Mouse (Mus musculus): ENCODE measurements at regions not wholly inside any gene's neighbourhood (a gene's known extent, or its start where the extent isn't known, plus 50 kb on each side); places are given as distances from the start of the nearest gene placed in this dataset.

- H3K4me3 ChIP-seq, result no peak overlapping the region
- H3K27me3 ChIP-seq (ENCODE audit: insufficient read depth, poor library complexity, severe bottlenecking), result no peaks in the 10 kb centered on the region
- DNase-seq (ENCODE audit: low spot score), result no peak
- no peak overlapping the region for H3K27ac ChIP-seq
- no peaks in the 10 kb centered on the region for H3K36me3 ChIP-seq
- H3K4me1 ChIP-seq, result 0 out of 2 replicates have a peak, but pooled peaks cover 7% of the 10 kb centered on the region
- H3K9me3 ChIP-seq, result no peaks in the 10 kb centered on the region
- 79% methylated on average over 6 of the region's 6 CpGs for WGBS
Measured at GRCm38 (mm10) chr6:81611980-81612379, 311.5 kb upstream of the Gcfc2 start.

DNA sequence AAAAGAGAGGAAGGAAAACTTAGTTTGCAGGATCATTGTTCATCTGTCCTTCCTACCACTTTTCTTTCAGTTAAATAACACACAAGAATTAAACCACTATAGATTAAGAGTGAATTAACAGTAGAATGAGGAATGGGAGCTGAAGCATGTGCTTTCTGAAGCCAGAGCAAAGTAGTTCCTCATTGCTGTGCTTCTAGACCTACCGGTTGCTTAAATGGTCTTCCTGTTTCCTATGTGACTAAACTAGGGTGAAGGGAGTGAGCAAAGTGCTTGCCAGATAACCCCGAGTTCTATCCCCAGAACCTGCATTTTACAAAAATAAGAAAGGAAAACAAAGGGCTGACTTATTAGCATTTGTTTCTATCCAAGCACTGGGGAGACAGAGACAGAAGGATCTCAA is 305.5 kb upstream of the Gcfc2 start:
- Histone ChIP-seq H3K9me3 (no peaks in the 10 kb centered on the region), H3K27ac (no peak overlapping the region), H3K4me3 (no peak overlapping the region), H3K4me1 (no peaks in the 10 kb centered on the region), H3K27me3 (ENCODE audit: insufficient read depth, poor library complexity, severe bottlenecking) (no peaks in the 10 kb centered on the region), H3K36me3 (no peaks in the 10 kb centered on the region)
- WGBS, result 60% methylated on average over 2 of the region's 2 CpGs
- no peak for DNase-seq (ENCODE audit: low spot score)

GRCm38 (mm10) chr6:81621028-81621427 is 302.4 kb upstream of the Gcfc2 start:
- Histone ChIP-seq H3K36me3 (no peaks in the 10 kb centered on the region), H3K27me3 (ENCODE audit: insufficient read depth, poor library complexity, severe bottlenecking) (no peaks in the 10 kb centered on the region), H3K9me3 (no peaks in the 10 kb centered on the region), H3K4me3 (no peak overlapping the region), H3K4me1 (no peaks in the 10 kb centered on the region), H3K27ac (no peak overlapping the region)
- no peak for DNase-seq (ENCODE audit: low spot score)
- WGBS, result 87% methylated on average over 4 of the region's 4 CpGs

DNA sequence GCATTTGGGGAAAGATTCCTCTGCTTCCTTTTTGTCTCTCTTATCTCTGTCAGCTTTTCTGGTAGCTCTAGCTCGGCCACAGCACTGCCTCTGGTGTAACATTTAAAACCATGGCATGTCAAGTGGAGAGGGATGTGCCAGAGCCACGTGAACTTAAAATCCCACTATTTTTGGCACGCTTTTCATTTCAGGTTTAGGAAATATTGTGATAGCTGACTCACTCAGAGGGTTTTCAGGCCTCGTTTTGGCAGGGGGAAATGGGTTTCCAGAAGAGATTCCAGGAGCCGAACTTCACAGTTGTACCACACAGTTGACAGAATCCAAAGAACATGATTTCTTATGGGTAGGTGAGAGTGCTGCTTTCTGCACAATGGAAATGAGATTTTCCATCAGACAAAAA is 300.8 kb upstream of the Gcfc2 start:
- Histone ChIP-seq H3K27me3 (ENCODE audit: insufficient read depth, poor library complexity, severe bottlenecking) (no peaks in the 10 kb centered on the region), H3K9me3 (no peaks in the 10 kb centered on the region), H3K4me1 (no peaks in the 10 kb centered on the region), H3K4me3 (no peak overlapping the region), H3K27ac (no peak overlapping the region), H3K36me3 (no peaks in the 10 kb centered on the region)
- WGBS, result 55% methylated on average over 5 of the region's 5 CpGs
- DNase-seq (ENCODE audit: low spot score), result no peak

GRCm38 (mm10) chr6:81625016-81625415 is 298.5 kb upstream of the Gcfc2 start:
- Histone ChIP-seq H3K27ac (no peak overlapping the region), H3K9me3 (no peaks in the 10 kb centered on the region), H3K27me3 (ENCODE audit: insufficient read depth, poor library complexity, severe bottlenecking) (no peaks in the 10 kb centered on the region), H3K36me3 (no peaks in the 10 kb centered on the region), H3K4me3 (no peak overlapping the region), H3K4me1 (no peaks in the 10 kb centered on the region)
- DNase-seq (ENCODE audit: low spot score), result no peak
- WGBS, result 70% methylated on average over 5 of the region's 5 CpGs

DNA sequence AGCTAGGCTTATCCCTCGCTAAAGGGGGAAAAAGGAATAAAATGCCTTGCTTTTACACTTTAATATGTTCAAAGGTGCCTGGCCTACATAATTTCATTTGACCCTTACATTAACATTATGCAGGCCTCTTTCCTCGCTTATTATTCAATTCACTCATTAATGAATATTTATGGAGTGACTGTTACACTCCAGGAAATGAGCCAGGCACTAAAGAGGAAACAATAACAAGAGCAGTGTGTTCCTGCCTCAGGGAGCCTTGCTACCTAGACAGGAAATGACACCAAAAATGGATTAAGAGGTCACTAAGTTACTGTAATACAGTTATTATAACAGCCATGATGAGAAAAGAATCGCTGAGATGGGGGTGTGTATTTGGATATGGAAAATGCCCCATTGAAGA is 289.9 kb upstream of the Gcfc2 start:
- H3K9me3 ChIP-seq, result no peaks in the 10 kb centered on the region
- DNase-seq (ENCODE audit: low spot score), result no peak
- no peaks in the 10 kb centered on the region for H3K4me1 ChIP-seq
- no peaks in the 10 kb centered on the region for H3K36me3 ChIP-seq
- H3K4me3 ChIP-seq, result no peak overlapping the region
- no peaks in the 10 kb centered on the region for H3K27me3 ChIP-seq (ENCODE audit: insufficient read depth, poor library complexity, severe bottlenecking)
- WGBS, result 66% methylated on average over 3 of the region's 3 CpGs
- H3K27ac ChIP-seq, result no peak overlapping the region

DNA sequence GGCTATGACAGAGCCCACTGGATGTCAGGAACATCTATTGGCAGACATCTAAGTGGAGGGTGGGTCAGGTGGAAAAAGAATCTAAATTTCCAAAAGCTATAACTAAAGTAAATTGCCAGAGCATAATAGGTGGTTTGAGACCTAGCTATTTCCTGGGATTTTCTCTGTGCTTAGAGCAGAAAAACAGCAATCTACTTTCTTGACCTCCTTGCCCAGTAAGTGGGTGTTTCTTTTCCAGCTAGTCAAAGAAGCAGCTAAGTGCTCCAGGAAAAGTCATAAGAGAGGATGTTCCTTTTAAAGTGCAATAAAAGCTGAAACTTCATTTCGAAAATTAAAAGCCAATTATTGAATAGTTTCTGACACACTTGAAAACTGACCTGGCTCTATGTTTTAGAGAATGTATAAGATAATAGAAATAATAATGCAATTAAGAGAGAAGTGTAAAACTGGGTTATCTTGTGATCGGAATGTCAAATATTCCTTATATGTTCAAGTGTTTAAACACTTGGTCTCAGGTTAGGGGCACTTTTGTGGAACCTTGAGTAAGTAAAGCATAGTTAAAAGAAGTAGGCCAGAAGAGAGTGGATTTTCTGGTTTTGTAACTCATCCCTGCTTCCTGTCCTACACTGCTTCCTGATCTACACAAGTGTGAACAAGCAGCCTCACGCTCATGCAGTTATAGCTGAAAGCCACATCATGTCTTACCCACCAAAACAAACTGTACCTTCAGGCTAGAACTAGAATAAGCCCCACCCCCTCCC is 275.7 kb upstream of the Gcfc2 start:
- no peak overlapping the region for H3K4me3 ChIP-seq
- no peaks in the 10 kb centered on the region for H3K27me3 ChIP-seq (ENCODE audit: insufficient read depth, poor library complexity, severe bottlenecking)
- H3K9me3 ChIP-seq, result no peaks in the 10 kb centered on the region
- no peaks in the 10 kb centered on the region for H3K4me1 ChIP-seq
- DNase-seq (ENCODE audit: low spot score), result no peak
- 79% methylated on average over 3 of the region's 3 CpGs for WGBS
- no peaks in the 10 kb centered on the region for H3K36me3 ChIP-seq
- no peak overlapping the region for H3K27ac ChIP-seq

GRCm38 (mm10) chr6:81651856-81652255 is 271.6 kb upstream of the Gcfc2 start:
- Histone ChIP-seq H3K36me3 (no peaks in the 10 kb centered on the region), H3K27ac (no peak overlapping the region), H3K4me3 (no peak overlapping the region), H3K4me1 (no peaks in the 10 kb centered on the region), H3K9me3 (no peaks in the 10 kb centered on the region), H3K27me3 (ENCODE audit: insufficient read depth, poor library complexity, severe bottlenecking) (no peaks in the 10 kb centered on the region)
- no peak for DNase-seq (ENCODE audit: low spot score)
- 66% methylated on average over 2 of the region's 2 CpGs for WGBS

GRCm38 (mm10) chr6:81655205-81655604 is 268.3 kb upstream of the Gcfc2 start:
- Histone ChIP-seq H3K27ac (no peak overlapping the region), H3K4me1 (peaks cover 3% of the 10 kb centered on the region; the same call in 1 of the 2 replicates), H3K36me3 (no peaks in the 10 kb centered on the region), H3K4me3 (no peak overlapping the region), H3K9me3 (no peaks in the 10 kb centered on the region), H3K27me3 (ENCODE audit: insufficient read depth, poor library complexity, severe bottlenecking) (no peaks in the 10 kb centered on the region)
- 78% methylated on average over 2 of the region's 2 CpGs for WGBS
- no peak for DNase-seq (ENCODE audit: low spot score)

DNA sequence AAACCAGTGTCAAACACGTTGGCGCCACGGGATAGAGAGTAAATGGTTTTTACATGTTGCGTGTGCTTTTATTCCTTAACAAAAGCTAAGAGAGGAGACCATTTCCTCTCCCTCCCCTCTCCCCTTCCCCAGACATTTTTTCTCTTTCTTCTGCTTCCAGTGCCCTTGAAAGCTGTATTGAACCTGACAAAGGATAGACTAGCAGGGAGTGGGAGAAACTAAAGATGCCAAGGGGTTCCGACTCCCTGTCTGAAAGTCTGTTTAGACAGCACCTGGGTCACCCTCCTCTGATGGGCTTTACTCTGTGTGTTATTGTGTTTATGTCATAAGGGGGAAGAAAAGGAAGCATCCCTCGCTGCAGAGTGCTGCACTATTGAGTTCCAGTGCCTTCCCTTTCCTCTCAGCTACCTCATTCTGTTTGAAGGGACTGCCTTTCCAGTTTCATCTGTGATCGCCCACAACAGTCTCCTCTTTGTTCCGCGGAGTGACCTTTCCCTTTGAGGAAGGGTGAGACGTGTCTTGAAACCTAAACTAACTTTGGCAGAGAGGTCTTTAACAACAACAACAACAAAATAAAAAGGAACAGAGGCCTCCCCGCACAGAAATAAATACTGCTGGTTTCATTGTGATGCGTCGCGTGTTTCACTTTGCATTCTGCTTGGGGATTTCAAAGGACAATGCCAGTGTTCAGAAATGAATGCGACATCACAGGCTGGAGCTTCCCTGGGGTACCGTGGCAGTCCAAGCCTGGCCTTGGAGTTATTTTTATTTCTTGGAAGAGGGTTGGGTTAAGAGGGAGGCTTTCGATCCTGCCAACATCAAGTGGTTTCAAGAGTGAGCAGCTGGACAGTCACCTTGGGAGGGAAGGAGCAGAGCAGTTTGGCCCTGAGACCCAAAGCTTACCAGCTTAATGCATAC is 262.7 kb upstream of the Gcfc2 start:
- no peaks in the 10 kb centered on the region for H3K27me3 ChIP-seq (ENCODE audit: insufficient read depth, poor library complexity, severe bottlenecking)
- no peak overlapping the region for H3K4me3 ChIP-seq
- H3K9me3 ChIP-seq, result no peaks in the 10 kb centered on the region
- 72% methylated on average over 17 of the region's 17 CpGs for WGBS
- DNase-seq (ENCODE audit: low spot score), result no peak
- H3K4me1 ChIP-seq, result peaks cover 14% of the 10 kb centered on the region
- H3K27ac ChIP-seq, result no peak overlapping the region
- H3K36me3 ChIP-seq, result no peaks in the 10 kb centered on the region

DNA sequence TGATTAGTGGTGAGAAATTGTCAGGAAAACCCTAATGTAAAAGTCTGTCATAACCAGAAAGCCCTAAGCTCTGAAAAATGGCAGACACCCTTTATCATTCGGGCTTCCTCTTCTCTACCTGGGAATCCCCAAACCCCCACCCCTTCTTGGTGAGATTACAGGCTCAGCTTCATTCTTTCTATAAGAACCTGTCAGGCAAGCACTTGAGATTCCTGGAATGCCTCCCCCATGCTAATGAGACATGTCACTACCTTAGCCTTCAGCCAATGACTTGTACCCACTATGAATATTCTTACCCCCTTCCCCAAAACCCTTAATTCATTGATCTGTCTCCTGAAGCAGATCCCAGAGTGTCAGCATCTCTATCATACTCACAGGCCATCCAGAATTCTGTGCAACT is 254.5 kb upstream of the Gcfc2 start:
- H3K27me3 ChIP-seq (ENCODE audit: insufficient read depth, poor library complexity, severe bottlenecking), result no peaks in the 10 kb centered on the region
- H3K4me1 ChIP-seq, result no peaks in the 10 kb centered on the region
- no peak overlapping the region for H3K4me3 ChIP-seq
- no peak for DNase-seq (ENCODE audit: low spot score)
- WGBS, result 30% methylated on average over 1 of the region's 1 CpGs
- no peaks in the 10 kb centered on the region for H3K9me3 ChIP-seq
- H3K27ac ChIP-seq, result no peak overlapping the region
- no peaks in the 10 kb centered on the region for H3K36me3 ChIP-seq

GRCm38 (mm10) chr6:81673316-81673715 is 250.2 kb upstream of the Gcfc2 start:
- H3K4me1 ChIP-seq, result no peaks in the 10 kb centered on the region
- H3K27me3 ChIP-seq (ENCODE audit: insufficient read depth, poor library complexity, severe bottlenecking), result no peaks in the 10 kb centered on the region
- H3K9me3 ChIP-seq, result no peaks in the 10 kb centered on the region
- H3K27ac ChIP-seq, result no peak overlapping the region
- no peaks in the 10 kb centered on the region for H3K36me3 ChIP-seq
- no peak for DNase-seq (ENCODE audit: low spot score)
- WGBS, result 81% methylated on average over 2 of the region's 2 CpGs
- no peak overlapping the region for H3K4me3 ChIP-seq

GRCm38 (mm10) chr6:81697284-81697683 is 226.2 kb upstream of the Gcfc2 start:
- Histone ChIP-seq H3K4me1 (no peaks in the 10 kb centered on the region), H3K27ac (no peak overlapping the region), H3K36me3 (no peaks in the 10 kb centered on the region), H3K27me3 (ENCODE audit: insufficient read depth, poor library complexity, severe bottlenecking) (no peaks in the 10 kb centered on the region), H3K4me3 (no peak overlapping the region), H3K9me3 (no peaks in the 10 kb centered on the region)
- WGBS, result 72% methylated on average over 7 of the region's 7 CpGs
- no peak for DNase-seq (ENCODE audit: low spot score)
